Mouse (Mus musculus): ENCODE data around the gene Igdcc3. TPM values are rescaled to one million over a fixed set of nuclear protein-coding genes. Genes with fewer than 3 reads are reported as not detected.

The Igdcc3 gene
- polyA plus RNA-seq, 1 experiment from 2014 or later: 4.1 TPM

- no peak for TF ChIP-seq CTCF (IDR thresholded peaks at IDR 0.05; ENCODE audit: low read depth)
- Histone ChIP-seq H3K4me1 (ENCODE audit: insufficient read depth) (peaks cover 19% of the 10 kb centered on the region), H3K9me3 (ENCODE audit: low read depth, low read length) (no peaks in the 10 kb centered on the region), H3K4me3 (ENCODE audit: low read depth, low read length) (no peak overlapping the region), H3K4me2 (no peak overlapping the region), H3K9ac (no peak overlapping the region), H3K36me3 (ENCODE audit: insufficient read depth) (peaks cover 2% of the 10 kb centered on the region; the same call in 1 of the 2 replicates), H3K27ac (ENCODE audit: low read depth) (no peak overlapping the region), H3K27me3 (ENCODE audit: insufficient read depth, low read length) (no peaks in the 10 kb centered on the region)
- 68% methylated on average over 4 of the region's 4 CpGs for WGBS
- DNase-seq: no peak
- no peak for ATAC-seq (ENCODE audit: insufficient read depth)
Observed at GRCm38 (mm10) chr9:65106821-65107220, 34.2 kb upstream of the Igdcc3 start.

GRCm38 (mm10) chr9:65107893-65108292 is 33.1 kb upstream of the Igdcc3 start:
- Histone ChIP-seq H3K27me3 (ENCODE audit: insufficient read depth, low read length) (no peaks in the 10 kb centered on the region), H3K4me1 (ENCODE audit: insufficient read depth) (peaks cover 19% of the 10 kb centered on the region), H3K36me3 (ENCODE audit: insufficient read depth) (peaks cover 2% of the 10 kb centered on the region; the same call in 1 of the 2 replicates), H3K4me2 (no peak overlapping the region), H3K27ac (ENCODE audit: low read depth) (no peak overlapping the region), H3K9me3 (ENCODE audit: low read depth, low read length) (no peaks in the 10 kb centered on the region), H3K9ac (no peak overlapping the region), H3K4me3 (ENCODE audit: low read depth, low read length) (no peak overlapping the region)
- DNase-seq: no peak
- TF ChIP-seq CTCF (IDR thresholded peaks at IDR 0.05; ENCODE audit: low read depth): no peak
- ATAC-seq (ENCODE audit: insufficient read depth): no peak
- 64% methylated on average over 1 of the region's 1 CpGs for WGBS

- ATAC-seq (ENCODE audit: insufficient read depth) (0 out of 2 replicates have a peak, but pooled peaks have one; percentile 63), DNase-seq (peak; percentile 55)
- peaks cover 14% of the 10 kb centered on the region for H3K4me1 ChIP-seq (ENCODE audit: insufficient read depth)
- H3K4me2 ChIP-seq: peak overlapping the region; percentile 54
- peak overlapping the region; percentile 43 for H3K9ac ChIP-seq
- 19% methylated on average over 24 of the region's 24 CpGs for WGBS
- peak overlapping the region; percentile 79 for H3K27ac ChIP-seq (ENCODE audit: low read depth)
- H3K9me3 ChIP-seq (ENCODE audit: low read depth, low read length): no peaks in the 10 kb centered on the region
- H3K4me3 ChIP-seq (ENCODE audit: low read depth, low read length): peak overlapping the region; percentile 14; the same call in 1 of the 2 replicates
- H3K36me3 ChIP-seq (ENCODE audit: insufficient read depth): peaks cover 5% of the 10 kb centered on the region; the same call in 1 of the 2 replicates
- no peaks in the 10 kb centered on the region for H3K27me3 ChIP-seq (ENCODE audit: insufficient read depth, low read length)
- no peak for TF ChIP-seq CTCF (IDR thresholded peaks at IDR 0.05; ENCODE audit: low read depth)
Observed at GRCm38 (mm10) chr9:65109132-65110072, 31.6 kb upstream of the Igdcc3 start.

GRCm38 (mm10) chr9:65111698-65112097 is 29.3 kb upstream of the Igdcc3 start:
- no peak for TF ChIP-seq CTCF (IDR thresholded peaks at IDR 0.05; ENCODE audit: low read depth)
- WGBS: 87% methylated on average over 5 of the region's 5 CpGs

GRCm38 (mm10) chr9:65113694-65114093 is 27.3 kb upstream of the Igdcc3 start:
- no peak overlapping the region for H3K4me2 ChIP-seq
- peaks cover 9% of the 10 kb centered on the region; the same call in 1 of the 2 replicates for H3K4me1 ChIP-seq (ENCODE audit: insufficient read depth)
- 75% methylated on average over 2 of the region's 2 CpGs for WGBS
- DNase-seq (no peak), ATAC-seq (ENCODE audit: insufficient read depth) (no peak)
- no peak for TF ChIP-seq CTCF (IDR thresholded peaks at IDR 0.05; ENCODE audit: low read depth)
- no peaks in the 10 kb centered on the region for H3K27me3 ChIP-seq (ENCODE audit: insufficient read depth, low read length)
- no peaks in the 10 kb centered on the region for H3K9me3 ChIP-seq (ENCODE audit: low read depth, low read length)
- no peak overlapping the region for H3K4me3 ChIP-seq (ENCODE audit: low read depth, low read length)
- H3K36me3 ChIP-seq (ENCODE audit: insufficient read depth): peaks cover 16% of the 10 kb centered on the region; the same call in 1 of the 2 replicates
- H3K9ac ChIP-seq: no peak overlapping the region
- H3K27ac ChIP-seq (ENCODE audit: low read depth): no peak overlapping the region

More at GRCm38 (mm10) chr9:65111698-65112097, 29.3 kb upstream of the Igdcc3 start:
- H3K9ac ChIP-seq: no peak overlapping the region
- DNase-seq (no peak), ATAC-seq (ENCODE audit: insufficient read depth) (no peak)
- no peaks in the 10 kb centered on the region for H3K27me3 ChIP-seq (ENCODE audit: insufficient read depth, low read length)
- no peak overlapping the region for H3K4me3 ChIP-seq (ENCODE audit: low read depth, low read length)
- peaks cover 14% of the 10 kb centered on the region for H3K4me1 ChIP-seq (ENCODE audit: insufficient read depth)
- peaks cover 7% of the 10 kb centered on the region; the same call in 1 of the 2 replicates for H3K36me3 ChIP-seq (ENCODE audit: insufficient read depth)
- no peak overlapping the region for H3K4me2 ChIP-seq
- H3K27ac ChIP-seq (ENCODE audit: low read depth): no peak overlapping the region
- no peaks in the 10 kb centered on the region for H3K9me3 ChIP-seq (ENCODE audit: low read depth, low read length)

- no peaks in the 10 kb centered on the region for H3K27me3 ChIP-seq (ENCODE audit: insufficient read depth, low read length)
- ATAC-seq (ENCODE audit: insufficient read depth) (no peak), DNase-seq (no peak)
- no peak overlapping the region for H3K27ac ChIP-seq (ENCODE audit: low read depth)
- no peak overlapping the region for H3K9ac ChIP-seq
- no peak overlapping the region for H3K4me3 ChIP-seq (ENCODE audit: low read depth, low read length)
- H3K4me1 ChIP-seq (ENCODE audit: insufficient read depth): no peaks in the 10 kb centered on the region; the same call in 1 of the 2 replicates
- no peaks in the 10 kb centered on the region for H3K9me3 ChIP-seq (ENCODE audit: low read depth, low read length)
- no peak overlapping the region for H3K4me2 ChIP-seq
- H3K36me3 ChIP-seq (ENCODE audit: insufficient read depth): peaks cover 17% of the 10 kb centered on the region; the same call in 1 of the 2 replicates
- 75% methylated on average over 2 of the region's 2 CpGs for WGBS
- no peak for TF ChIP-seq CTCF (IDR thresholded peaks at IDR 0.05; ENCODE audit: low read depth)
Observed at GRCm38 (mm10) chr9:65115891-65116290, 25.1 kb upstream of the Igdcc3 start.

GRCm38 (mm10) chr9:65117516-65117915 is 23.5 kb upstream of the Igdcc3 start:
- Histone ChIP-seq H3K4me1 (ENCODE audit: insufficient read depth) (no peaks in the 10 kb centered on the region; the same call in 1 of the 2 replicates), H3K9ac (no peak overlapping the region), H3K4me2 (no peak overlapping the region), H3K9me3 (ENCODE audit: low read depth, low read length) (no peaks in the 10 kb centered on the region), H3K27me3 (ENCODE audit: insufficient read depth, low read length) (no peaks in the 10 kb centered on the region), H3K36me3 (ENCODE audit: insufficient read depth) (peaks cover 24% of the 10 kb centered on the region; the same call in 1 of the 2 replicates), H3K27ac (ENCODE audit: low read depth) (no peak overlapping the region), H3K4me3 (ENCODE audit: low read depth, low read length) (no peak overlapping the region)
- WGBS: 69% methylated on average over 2 of the region's 2 CpGs
- DNase-seq (no peak), ATAC-seq (ENCODE audit: insufficient read depth) (no peak)
- no peak for TF ChIP-seq CTCF (IDR thresholded peaks at IDR 0.05; ENCODE audit: low read depth)

All from lung, embryonic 14.5 days (tissue).